Mouse (Mus musculus): ENCODE measurements around the gene Wdr83.
"Not testable (repeated sequence)": the region's sequence is repeated elsewhere in the genome, so short reads cannot be mapped to it uniquely, and the experiment has no call there.

Gene Wdr83

DNA sequence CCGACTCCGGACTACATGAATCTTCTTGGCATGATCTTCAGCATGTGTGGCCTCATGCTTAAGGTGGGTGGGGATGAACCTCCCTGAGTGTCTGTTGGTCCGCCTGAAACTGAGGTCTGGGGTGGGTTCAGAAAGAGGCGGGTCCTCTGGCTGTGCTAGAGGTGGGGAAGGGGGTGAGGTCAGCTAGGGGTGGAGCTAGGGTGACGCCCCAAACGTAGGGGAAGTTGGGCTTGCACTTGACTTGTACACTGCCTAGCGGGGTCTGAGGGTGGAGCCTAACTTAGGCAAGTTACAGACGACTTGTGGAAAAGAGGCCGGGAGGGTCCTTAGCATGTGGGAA is at the start of gene Wdr83:
Wdr83 (minus strand) TSS at position 91 of the 340 bp plus-strand sequence.
- no peak for DNase-seq

DNA sequence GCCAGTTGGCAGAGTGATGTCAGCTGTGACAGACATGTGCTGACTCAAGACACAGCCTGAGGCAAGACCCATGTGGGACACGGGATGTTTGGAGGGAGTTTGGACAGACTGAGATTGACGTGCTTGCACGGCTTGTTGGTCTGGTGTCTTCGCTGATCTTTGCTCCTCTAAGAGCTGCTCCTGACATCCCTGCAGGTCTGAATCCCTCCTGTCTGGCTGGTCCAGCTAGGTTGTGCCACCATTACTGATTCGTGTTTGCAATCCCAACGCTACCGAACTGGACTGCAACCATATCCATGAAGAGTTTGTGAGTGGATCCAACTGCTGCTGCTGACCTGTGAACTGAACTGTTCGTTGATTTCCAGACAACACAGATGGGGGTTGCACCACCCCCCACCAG is 42.6 kb upstream of the Wdr83 start:
- no peak for DNase-seq

DNA sequence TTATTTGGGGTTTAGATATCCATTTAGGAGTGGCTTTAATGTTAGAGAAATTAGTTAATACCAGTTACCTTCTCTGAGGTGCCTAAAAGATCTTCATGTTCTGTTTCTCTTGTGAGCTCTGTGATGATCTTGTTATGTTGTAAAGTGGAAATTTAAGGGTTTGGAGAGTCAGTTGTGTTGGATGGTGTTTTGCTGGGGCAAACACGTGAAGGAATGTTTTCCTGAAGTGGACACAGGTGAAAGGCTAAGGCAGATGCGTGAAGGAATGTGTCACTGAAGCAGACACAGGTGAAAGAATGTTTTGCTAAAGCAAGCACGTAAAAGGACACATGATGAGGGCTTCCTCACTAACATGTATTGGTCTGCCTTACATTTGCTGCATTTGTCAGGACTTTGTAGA is 41.9 kb upstream of the Wdr83 start, which contains the start of gene Zfp791:
Zfp791 (minus strand) TSS at position 101 of the 400 bp plus-strand sequence.
- DNase-seq = no peak

DNA sequence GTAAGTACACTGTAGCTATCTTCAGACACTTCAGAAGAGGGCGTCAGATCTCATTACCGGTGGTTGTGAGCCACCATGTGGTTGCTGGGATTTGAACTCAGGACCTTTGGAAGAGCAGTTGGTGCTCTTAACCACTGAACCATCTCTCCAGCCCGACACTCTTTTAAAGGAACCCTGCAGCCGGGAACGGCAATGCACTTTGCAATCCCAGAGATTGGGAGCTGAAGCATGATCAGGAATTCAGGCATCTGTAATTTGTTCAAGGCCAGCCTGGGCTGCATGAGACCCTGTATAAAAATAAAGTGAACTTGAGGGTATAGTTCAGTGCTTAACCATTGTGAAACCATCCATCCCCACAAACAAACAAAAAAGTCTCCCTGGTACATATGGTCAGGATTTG is 39.1 kb upstream of the Wdr83 start:
- DNase-seq = peak; percentile 9

DNA sequence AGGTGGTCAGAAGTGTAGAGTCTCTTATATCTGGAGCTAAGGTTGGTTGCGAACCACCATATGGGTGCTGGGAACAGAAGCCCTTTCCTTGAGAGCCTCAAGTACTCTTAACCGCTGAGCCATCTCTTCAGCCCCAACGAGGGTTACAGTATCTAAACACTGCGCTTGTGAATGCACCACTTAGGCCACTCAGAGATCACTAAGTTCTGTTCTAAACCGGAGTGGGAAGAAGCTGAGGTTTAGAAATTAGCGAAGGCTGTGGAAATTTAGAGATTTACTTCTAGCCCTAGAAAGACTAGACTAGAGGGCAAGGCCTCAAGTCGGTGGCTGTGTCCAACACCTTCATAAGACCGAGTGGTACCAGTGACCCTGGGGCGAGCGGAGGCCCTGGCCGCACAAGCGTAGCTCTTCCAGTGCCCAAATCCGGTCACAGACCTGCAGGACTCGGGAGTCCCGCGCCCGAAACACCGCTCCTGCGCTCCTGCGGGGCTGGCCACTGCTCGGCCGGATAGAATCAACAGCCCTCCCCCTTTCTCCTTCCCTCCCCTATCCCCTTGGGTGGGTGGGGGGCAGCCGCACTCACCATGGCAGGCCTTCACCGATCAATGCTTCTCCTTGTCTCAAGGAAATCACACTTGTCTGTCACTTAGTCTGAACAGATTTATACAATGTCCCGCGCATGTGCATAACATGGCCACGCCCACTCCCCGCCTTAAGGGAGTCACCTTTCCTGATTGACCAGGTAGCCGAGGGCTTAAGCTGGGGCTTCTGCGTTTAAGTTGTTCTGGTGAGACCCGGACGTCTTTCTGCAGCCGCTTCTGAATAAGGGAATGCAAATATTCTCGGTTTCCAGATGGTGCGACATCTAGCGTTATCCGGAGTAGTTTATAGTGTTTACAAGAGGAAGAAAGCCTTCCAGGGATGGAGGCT is 38.2 kb upstream of the Wdr83 start:
- DNase-seq = peak; percentile 92

DNA sequence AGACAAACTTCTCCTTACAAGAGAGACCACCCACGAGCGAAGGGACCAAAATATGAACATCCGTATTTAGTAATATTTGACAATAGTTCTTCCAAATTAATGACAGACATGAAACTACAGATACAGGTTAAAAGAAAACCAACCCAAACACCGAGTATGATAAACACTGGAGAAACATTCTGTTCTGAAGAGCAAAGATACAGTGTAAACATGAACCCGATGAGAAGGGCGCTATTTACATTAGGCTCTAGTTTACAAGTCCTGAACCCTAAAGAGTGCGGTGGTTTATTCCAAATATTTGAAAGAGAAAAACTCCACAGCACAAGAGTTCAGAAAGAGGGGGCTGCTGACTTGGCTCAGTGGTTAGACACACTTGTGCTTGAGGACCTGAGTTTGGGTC is 35.9 kb upstream of the Wdr83 start:
- DNase-seq = no peak

DNA sequence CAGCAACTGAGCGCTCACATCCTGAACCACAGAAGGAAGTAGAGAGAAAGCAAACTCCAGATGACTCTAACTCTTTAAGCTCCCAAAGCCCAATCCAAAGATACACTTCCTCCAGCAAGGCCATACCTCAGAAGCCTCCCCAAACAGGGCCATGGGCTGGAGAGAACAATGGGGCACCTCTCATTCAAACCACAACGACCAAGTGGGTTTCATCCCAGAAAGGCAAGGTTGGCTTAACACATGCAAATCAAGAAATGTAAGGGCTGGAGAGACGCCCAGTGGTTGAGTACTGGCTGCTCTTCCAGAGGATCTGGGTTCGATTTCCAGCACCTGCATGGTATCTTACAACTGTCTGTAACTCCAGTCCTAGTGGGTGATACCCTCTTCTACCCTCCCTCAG is 34.4 kb upstream of the Wdr83 start:
- no peak for DNase-seq

DNA sequence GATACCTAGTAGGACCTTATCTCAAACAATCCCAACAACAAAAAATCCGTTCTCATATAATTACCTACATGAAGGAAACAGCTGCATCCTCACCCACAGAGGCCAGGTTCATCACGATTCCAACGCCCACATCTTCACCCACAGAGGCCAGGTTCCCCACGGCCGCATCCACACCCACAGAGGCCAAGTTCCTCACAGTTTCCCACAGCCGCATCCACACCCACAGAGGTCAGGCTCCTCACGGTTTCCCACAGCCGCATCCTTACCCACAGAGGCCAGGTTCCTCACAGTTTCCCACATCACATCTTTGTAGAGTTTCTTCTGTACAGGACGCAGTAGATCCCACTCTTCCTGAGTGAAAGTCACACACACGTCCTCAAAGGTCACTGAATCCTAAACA is 32.1 kb upstream of the Wdr83 start:
- DNase-seq = no peak

DNA sequence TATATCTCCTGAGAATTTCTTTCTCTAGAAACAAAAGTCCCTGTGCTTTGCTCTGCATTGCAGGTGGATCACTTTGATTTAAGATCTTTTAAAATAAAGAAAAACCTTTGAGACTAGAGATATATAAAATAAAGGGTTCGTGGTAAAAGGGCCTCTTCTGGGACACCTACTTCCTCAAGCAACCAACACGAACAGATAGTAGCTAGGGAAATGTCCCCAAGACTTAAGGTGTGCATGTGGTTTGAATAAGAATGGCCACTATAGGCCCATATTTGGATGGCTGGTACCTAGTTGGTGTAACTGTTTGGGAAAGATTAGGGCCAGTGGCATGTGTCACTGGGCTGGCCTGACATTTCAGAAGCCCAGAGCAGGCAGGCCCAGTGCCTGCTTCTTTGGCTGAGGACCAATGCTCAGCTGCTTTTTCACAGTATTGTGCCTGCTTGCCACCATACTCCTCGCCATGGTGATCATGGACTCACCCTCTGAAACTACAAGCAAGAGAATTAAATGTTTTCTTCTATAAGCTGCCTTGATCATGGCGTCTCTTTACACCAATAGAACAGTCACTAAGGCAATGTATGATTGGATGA is 19.1 kb upstream of the Wdr83 start:
- no peak for DNase-seq

DNA sequence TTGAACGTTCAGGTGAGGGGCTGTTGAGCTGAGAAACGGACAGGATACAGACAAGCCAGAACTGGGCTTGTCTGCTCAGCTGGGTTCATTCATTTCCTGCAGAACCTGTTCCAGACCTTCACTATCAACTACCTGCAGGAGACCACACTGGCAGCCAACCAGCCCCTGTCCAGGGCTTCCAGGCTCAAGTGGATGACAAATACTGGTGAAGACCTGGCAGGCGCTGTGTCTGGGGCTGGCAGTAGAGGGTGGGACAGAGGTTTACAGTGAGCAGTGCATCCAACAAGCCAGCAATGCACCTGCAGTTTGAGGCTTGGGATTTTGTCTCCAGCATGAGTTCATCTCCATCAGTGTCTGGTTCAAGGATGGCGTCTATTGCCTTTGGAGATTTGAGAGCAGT is 15.7 kb upstream of the Wdr83 start:
- no peak for DNase-seq

DNA sequence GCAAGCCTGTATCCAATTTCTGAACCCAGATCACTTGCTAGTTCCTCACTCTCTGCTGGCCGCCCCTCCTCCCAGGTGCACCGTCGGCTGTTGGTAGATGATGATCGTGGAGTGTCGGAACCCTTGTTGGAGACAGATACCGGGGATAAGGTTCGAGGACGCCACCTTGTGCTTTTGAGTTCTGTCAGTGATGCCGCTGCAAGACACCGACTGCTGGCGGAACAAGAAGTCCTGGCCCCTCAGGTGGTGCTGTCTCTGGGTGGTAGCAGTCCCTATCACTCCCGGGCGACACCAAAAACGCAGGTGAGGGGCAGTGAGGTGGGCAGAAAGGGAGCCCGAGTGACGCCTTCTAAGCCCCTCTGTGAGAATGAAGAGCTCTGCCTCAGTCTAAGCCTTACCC is 15.1 kb upstream of the Wdr83 start:
- no peak for DNase-seq

DNA sequence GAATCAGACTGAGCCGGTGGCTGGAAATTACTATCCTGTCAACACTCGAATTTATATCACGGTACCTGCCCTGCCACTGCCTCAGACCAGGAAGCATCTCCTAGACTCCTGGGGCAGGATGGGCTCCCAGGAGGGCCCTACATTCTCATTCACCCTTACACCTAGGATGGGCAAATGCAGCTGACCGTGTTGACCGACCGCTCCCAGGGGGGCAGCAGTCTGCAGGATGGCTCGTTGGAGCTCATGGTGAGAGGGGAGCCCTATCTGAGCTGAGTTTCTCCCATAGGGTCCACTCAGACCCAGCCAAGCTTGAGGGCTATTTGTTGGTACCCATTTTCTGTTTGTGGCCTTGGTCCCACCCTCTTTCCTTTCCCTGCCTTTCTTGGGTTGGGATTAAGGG is 14.5 kb upstream of the Wdr83 start:
- no peak for DNase-seq

DNA sequence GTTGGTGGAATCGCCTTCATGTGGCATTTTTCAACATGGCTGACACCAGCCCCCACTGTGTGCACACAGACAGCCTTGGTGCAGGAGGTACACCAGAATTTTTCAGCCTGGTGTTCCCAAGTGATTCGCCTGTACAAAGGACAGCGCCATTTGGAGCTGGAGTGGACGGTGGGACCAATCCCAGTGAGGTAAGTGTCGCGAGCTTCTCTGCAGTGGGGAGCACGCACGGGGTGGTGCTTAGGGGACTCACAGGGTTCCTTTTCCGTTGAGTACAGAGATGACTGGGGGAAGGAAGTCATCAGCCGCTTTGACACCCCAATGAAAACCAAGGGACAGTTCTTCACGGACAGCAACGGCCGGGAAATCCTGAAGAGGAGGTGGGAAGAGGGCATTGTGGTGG is 13.9 kb upstream of the Wdr83 start:
- DNase-seq = no peak

DNA sequence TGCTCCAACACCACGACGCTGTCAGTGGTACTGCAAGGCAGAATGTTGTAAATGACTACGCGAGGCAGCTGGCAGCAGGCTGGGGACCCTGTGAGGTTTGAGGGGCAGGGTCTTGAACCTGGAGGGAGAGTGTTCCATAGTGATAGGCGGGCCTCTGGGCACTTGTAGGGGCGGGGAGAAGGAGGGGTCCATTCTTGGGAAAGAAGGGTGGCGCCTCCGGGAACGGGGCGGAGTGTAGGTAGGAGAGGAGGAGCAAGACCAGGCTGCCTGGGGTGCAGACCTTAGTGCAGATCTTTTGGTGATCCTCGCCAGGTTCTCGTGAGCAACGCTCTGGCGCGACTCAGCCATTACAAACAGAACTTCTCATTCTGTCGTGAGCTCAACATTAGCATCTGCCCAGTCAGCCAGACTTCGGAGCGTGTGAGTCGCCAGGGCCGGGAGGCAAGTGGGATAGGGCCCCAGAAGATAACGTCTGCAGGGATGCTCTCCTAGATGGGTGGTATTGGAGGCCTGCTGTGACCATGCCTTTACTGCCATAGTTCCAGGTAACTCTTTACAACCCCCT is 10.5 kb upstream of the Wdr83 start:
- no peak for DNase-seq

DNA sequence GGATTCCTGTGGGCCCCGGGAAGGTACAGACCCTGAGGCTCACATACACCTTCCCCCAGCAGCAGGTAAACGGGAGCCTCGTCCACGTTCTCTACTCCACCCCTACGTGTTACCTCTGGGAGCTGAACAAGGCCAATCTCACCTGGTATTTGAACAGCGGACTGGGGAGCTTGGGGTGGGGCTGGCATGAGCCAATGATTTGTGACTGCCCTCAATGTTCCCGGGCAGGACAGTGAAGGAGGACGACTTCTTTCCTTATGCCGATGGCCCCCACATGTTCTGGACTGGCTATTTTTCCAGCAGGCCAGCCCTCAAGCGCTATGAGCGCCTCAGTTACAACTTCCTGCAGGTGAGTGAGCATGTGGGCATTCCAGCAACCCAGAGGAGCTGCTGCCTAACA is 9.8 kb upstream of the Wdr83 start:
- no peak for DNase-seq

DNA sequence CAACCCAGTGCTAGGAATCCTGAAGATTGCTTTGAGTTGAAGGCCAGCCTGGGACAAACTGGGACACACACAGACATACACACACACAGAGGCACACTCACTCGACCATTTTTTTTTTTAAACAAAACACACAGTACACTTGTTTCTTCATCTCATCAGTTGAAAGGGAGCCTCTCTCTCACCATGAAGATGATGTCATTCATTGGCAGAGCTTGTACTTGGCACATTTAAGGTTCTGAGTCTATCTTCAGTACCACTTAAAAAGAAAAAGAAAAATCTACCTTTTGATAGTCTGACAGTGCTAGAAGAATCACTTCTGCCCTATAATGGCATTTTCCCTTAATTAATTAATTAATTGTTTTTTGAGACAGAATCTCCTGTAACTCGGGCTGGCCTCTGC is 7.7 kb upstream of the Wdr83 start:
- no peak for DNase-seq

DNA sequence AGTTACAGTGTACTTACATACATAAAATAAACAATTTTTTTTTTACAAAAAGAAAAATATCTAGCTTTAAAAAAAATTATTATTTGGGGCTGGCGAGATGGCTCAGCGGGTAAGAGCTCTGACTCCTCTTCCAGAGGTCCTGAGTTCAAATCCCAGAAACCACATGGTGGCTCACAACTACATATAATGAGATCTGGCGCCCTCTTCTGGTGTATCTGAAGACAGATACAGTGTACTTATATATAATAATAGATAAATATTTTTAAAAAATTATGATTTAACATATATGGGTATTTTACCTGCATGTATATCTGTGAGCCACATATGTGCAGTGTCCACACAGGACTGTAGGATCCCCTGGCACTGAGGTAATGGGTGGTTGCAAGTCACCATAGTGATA is 5.1 kb upstream of the Wdr83 start:
- DNase-seq = no peak

DNA sequence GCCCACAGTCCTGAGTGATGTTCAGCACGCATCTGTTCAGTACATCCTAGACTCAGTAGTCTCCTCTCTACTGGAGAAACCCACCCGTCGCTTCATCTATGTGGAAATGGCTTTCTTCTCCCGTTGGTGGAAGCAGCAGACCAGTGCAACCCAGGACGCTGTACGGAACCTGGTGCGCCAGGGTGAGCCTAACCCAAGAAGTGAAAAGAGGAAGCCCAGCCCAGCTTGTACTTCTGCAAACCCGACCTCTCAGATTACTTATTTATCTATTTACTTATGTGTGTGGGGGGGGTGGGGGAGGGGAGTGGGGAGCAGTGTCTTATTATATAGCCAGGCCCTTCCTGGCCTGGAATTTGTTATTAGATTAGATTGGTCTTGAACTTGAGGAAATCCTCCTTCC is 3.5 kb upstream of the Wdr83 start:
- no peak for DNase-seq

DNA sequence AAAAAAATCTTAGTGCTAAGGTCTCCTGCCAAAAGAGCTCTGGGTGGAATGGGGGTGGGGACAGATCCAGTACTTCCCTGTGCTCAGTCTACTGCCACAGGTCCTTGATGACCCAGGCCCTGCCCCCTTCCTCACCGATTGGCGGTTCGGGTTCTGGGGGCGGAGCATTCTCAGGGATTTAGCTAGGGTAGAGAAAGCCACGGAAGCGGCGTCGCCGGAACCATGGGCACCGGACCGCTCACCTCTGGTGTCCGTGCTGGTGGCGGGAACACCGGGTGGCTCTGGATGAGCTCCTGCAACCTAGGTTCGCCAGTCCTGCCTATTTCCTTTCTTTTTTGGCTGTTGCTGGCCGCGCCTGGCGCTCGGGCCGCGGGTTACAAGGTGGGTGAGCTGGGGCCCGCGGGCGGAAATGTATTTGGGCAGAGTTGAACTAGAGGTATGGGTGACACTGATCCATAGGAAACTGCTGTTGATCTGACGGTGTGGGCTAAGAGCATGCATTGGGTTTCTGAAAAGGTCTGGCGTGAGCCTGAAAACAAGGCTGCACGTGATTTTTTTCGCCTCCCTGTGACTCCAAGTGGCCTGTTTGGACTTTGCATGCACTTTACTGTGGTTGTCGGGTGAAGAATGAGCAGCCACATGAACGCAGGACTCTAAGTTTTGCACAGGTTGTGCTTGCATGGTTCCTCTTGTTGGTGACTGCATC is 2.2 kb upstream of the Wdr83 start, which contains the start of gene Man2b1:
Man2b1 (plus strand) TSS at position 163 of the 706 bp plus-strand sequence.
- DNase-seq = peak; percentile 88

DNA sequence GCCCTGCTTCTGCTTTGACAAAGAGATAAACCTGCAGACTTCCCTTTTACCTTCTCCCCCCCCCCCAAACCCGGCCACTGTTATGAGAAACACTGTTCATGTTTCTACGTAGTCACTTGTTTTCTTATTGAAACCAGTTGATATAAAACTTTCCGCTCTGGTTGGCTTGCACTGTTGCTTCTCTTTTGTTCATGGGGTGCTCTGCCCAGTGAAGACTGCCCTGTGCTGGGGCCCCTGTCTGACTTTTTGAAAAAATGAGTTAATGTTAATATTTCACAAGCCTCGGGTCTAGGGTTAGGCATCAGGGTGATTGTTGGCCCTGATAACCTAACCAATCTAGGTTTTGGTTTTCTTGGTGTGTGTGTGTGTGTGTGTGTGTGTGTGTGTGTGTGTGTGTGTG is 1.1 kb upstream of the Wdr83 start:
- not testable (repeated sequence) for DNase-seq

DNA sequence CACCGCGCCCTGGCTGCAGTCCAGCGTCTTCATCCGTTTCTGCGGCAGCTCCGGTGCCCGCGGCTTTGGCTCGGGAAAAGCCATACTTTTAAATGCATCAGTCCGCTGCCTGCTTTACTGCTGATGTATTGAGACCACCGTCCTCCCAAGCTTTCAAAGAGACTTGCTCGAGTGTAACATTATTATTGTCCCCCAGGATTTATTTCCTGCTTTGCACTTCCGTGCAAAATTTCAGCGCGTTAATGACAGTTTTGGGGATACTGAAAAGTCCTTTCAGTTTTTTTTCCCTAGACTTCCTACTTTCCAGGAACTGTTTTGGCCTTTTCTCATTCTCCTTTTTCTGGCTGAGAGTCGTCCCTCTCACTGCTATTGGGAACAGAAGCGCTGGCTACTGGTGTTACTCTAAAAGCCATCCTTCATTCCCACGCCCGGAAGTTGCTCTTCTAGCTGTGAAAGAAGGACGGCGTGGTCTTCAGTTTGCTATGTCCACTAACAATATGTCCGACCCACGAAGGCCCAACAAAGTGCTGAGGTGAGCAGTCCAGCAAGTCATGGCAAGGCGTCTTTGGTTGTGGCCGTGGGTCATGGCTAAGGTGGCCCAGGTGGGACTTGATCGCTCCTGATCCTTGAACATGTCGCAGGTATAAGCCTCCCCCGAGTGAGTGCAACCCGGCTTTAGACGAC is 432 bp downstream of the Wdr83 start, which contains the start of gene Wdr83os:
Wdr83os (plus strand) TSS at position 209 of the 684 bp plus-strand sequence.
- peak; percentile 74 for DNase-seq

DNA sequence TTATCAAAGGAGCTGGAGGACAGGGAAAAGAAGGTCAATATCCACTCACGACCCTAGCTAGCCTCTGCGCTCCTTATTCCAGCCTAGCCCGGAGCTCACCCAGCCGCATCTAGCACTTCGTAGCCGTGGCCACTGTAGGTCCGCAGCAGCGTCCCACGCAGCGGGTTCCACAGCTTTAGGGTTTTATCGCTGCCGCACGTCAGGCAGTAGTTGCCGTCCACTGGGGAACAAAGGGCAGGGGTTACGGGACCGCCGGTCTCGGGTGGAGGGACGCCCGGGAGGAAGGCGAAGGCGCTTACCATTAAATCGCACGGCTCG is 933 bp downstream of the Wdr83 start:
- no peak for DNase-seq

DNA sequence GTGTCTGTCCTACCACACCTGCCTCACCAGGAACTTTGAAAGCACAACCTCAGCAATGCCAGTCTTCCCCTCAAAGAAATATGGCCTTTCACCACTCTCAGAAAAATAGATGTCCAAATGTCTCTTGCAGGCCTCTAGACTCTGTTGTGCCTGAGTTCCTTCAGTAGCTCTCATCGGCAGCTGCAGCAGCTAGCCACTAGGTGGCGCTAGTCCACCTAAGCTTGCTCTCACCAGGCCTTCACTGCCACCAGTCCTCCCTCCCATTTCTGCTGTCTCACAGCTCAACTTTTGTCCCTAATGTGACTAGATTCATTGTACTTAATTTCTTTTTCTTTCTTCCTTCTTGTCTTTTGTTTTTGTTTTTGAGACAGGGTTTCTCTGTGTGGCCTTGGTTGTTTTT is 4.1 kb downstream of the Wdr83 start:
- peak; percentile 83 for DNase-seq

Measured in cerebellum, adult 9-10 months (tissue).